Mouse (Mus musculus) C2C12 (cell line): ENCODE results near the gene Slc45a1. TPM values are rescaled to one million over a fixed set of nuclear protein-coding genes. Genes with fewer than 3 reads are reported as not detected.
A peak's percentile ranks its signal among the peaks of the same experiment; 100 is the strongest.

Experiments used
- H3K27me3 ChIP-seq: one replicate; pipeline ENCODE4 v1.6.1; 2011; ENCODE audit not compliant: control insufficient read depth, insufficient read depth, insufficient read length
- H3K36me3 ChIP-seq: one replicate; pipeline ENCODE4 v1.6.1; 2011; ENCODE audit not compliant: control insufficient read depth, insufficient read depth
- H3K4me3 ChIP-seq: one replicate; pipeline ENCODE4 v1.5.1; 2011; ENCODE audit warnings: mild to moderate bottlenecking, control low read depth; ENCODE audit not compliant: poor library complexity, insufficient read depth, severe bottlenecking
- H3K79me2 ChIP-seq: one replicate; pipeline ENCODE4 v1.6.1; 2011; ENCODE audit not compliant: control insufficient read depth, insufficient read depth
- H3K79me3 ChIP-seq: one replicate; pipeline ENCODE4 v1.6.1; 2011; ENCODE audit warnings: low read depth, control low read depth
- H3ac ChIP-seq: one replicate; pipeline ENCODE3; 2011; ENCODE audit warnings: low read depth; ENCODE audit not compliant: control insufficient read depth, insufficient read length
- CEBPB ChIP-seq: IDR thresholded peaks from one replicate; pipeline ENCODE4 v1.6.1; 2011; ENCODE audit warnings: low read depth, mild to moderate bottlenecking, control low read depth, moderate library complexity
- CTCF ChIP-seq: IDR thresholded peaks from one replicate; pipeline ENCODE4 v1.5.1; 2011; ENCODE audit not compliant: control insufficient read depth, insufficient read depth, insufficient read length
- FOSL1 ChIP-seq: IDR thresholded peaks from one replicate; pipeline ENCODE4 v1.8.0; 2011; ENCODE audit warnings: mild to moderate bottlenecking, low read length; ENCODE audit not compliant: poor library complexity, insufficient read depth, severe bottlenecking
- MAX ChIP-seq: IDR thresholded peaks from one replicate; pipeline ENCODE4 v1.6.1; 2011; ENCODE audit warnings: mild to moderate bottlenecking, control low read depth
- MYOD1 ChIP-seq: IDR thresholded peaks from one replicate; pipeline ENCODE4 v1.6.1; 2011; ENCODE audit warnings: low read depth; ENCODE audit not compliant: control insufficient read depth, insufficient read length
- MYOG ChIP-seq: IDR thresholded peaks from one replicate; pipeline ENCODE4 v1.6.1; 2011; ENCODE audit not compliant: control insufficient read depth, insufficient read length; ENCODE audit errors: extremely low read depth
- USF1 ChIP-seq: IDR thresholded peaks from one replicate; pipeline ENCODE4 v1.6.1; 2011; ENCODE audit warnings: low read depth, mild to moderate bottlenecking, control low read depth, moderate library complexity
- polyA plus RNA-seq: library from polyadenylated mRNA; unstranded; fragments of >200 nt; fragmentation: generic; extraction: Trizol; gene quantifications from one replicate; pipeline ENCODE4 v1.2.1, GENCODE M21; 2012; ENCODE audit warnings: missing spikeins

Gene Slc45a1
- polyA plus RNA-seq, 1 experiment = 0.01 TPM

GRCm38 (mm10) chr4:150582966-150583776 lies 68.8 kb downstream of the Slc45a1 start:
- H3K79me3 ChIP-seq = peaks cover 73% of the 10 kb centered on the region
- no peaks in the 10 kb centered on the region for H3K27me3 ChIP-seq
- H3K36me3 ChIP-seq = peaks cover 15% of the 10 kb centered on the region
- H3ac ChIP-seq = peak overlapping the region; percentile 2
- peaks cover 100% of the 10 kb centered on the region for H3K79me2 ChIP-seq
- no peak overlapping the region for H3K4me3 ChIP-seq
- no peak for TF ChIP-seq MYOG
- TF ChIP-seq USF1 = no peak
- TF ChIP-seq CEBPB = peak; percentile 78
- no peak for TF ChIP-seq FOSL1
- TF ChIP-seq MYOD1 = no peak
- TF ChIP-seq CTCF = no peak
- TF ChIP-seq MAX = no peak

- H3ac ChIP-seq = peak overlapping the region; percentile 35
- TF ChIP-seq FOSL1 = no peak
- TF ChIP-seq USF1 = peak; percentile 82
- H3K27me3 ChIP-seq = no peaks in the 10 kb centered on the region
These were observed 69.8 kb downstream of the Slc45a1 start for GRCm38 (mm10) chr4:150581931-150582723.

More at GRCm38 (mm10) chr4:150581931-150582723, 69.8 kb downstream of the Slc45a1 start:
- H3K79me3 ChIP-seq = peaks cover 68% of the 10 kb centered on the region
- no peak overlapping the region for H3K4me3 ChIP-seq
- peaks cover 15% of the 10 kb centered on the region for H3K36me3 ChIP-seq
- H3K79me2 ChIP-seq = peaks cover 100% of the 10 kb centered on the region

Other genes with a start within 250 kb of the Slc45a1 start
- 111 TPM for gene Errfi1, start 201.7 kb upstream of the Slc45a1 start, polyA plus RNA-seq